Mouse (Mus musculus): ENCODE measurements around the gene Cdiptos. TPM values are rescaled to one million over a fixed set of nuclear protein-coding genes. Genes with fewer than 3 reads are reported as not detected.

Gene Cdiptos
- total RNA-seq, 2 experiments from 2014 or later = 0.42 TPM; not detected in 1

- intact Hi-C loops (cut with DNase I) = loop anchor here (5.0 kb wide), 1 partner anchor 68 kb away; the partner anchor contains the start of genes Pagr1a and Pagr1b
These were observed 26.5 kb downstream of the Cdiptos start, which contains the start of gene Asphd1 for GRCm38 (mm10) chr7:126949403-126949792. Gene Asphd1 (minus strand): TSS chr7:126949582.

GRCm38 (mm10) chr7:126948626-126949025 lies 27.3 kb downstream of the Cdiptos start:
- no peak for DNase-seq (ENCODE audit: low spot score in 2 of 2)
- intact Hi-C loops (cut with DNase I) = loop anchor here (5.0 kb wide), 1 partner anchor 69 kb away; the partner anchor contains the start of genes Pagr1a and Pagr1b

More at GRCm38 (mm10) chr7:126949403-126949792, 26.5 kb downstream of the Cdiptos start, which contains the start of gene Asphd1:
- DNase-seq (ENCODE audit: low spot score in 2 of 2) = peak; percentile 69 to 77

- peak in 1 of 2 experiments; percentile 25 for DNase-seq (ENCODE audit: low spot score in 2 of 2)
- intact Hi-C loops (cut with DNase I) = loop anchor here (5.0 kb wide), 1 partner anchor 71 kb away; the partner anchor contains the start of genes Pagr1a and Pagr1b
These were observed 29.4 kb downstream of the Cdiptos start for GRCm38 (mm10) chr7:126946530-126946929.

- no peak for DNase-seq (ENCODE audit: low spot score in 2 of 2)
These were observed 34.1 kb downstream of the Cdiptos start for GRCm38 (mm10) chr7:126941801-126942200.

DNA sequence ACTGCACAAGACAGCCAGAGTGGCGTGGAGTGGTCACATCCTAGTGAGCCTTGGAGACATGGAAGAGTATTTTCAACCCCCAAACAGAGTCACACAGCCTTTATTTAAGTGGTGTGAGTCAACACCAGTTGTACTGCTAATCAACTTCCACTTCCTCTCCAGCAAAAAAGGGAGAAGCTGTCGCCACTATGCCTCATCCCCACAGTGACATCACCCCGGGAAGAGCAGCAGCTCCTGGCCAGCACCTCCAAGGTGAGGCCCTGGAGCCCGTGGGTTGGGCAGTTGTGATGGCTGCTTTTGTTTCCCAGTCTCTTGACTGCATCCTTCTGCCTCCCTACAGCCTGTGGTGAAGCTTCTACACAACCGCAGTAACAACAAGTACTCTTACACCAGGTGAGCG lies 34.7 kb downstream of the Cdiptos start:
- intact Hi-C loops (cut with DNase I) = loop anchor here (5.0 kb wide), 1 partner anchor 119 kb away; no protein-coding TSS in a partner anchor
- DNase-seq (ENCODE audit: low spot score in 2 of 2) = no peak

More at GRCm38 (mm10) chr7:126941801-126942200, 34.1 kb downstream of the Cdiptos start:
- intact Hi-C loops (cut with DNase I) = loop anchor here (5.0 kb wide), 1 partner anchor 120 kb away; no protein-coding TSS in a partner anchor

GRCm38 (mm10) chr7:126932652-126933051 lies 43.2 kb downstream of the Cdiptos start:
- intact Hi-C loops (cut with DNase I) = no loop called here
- DNase-seq (ENCODE audit: low spot score in 2 of 2) = no peak

DNA sequence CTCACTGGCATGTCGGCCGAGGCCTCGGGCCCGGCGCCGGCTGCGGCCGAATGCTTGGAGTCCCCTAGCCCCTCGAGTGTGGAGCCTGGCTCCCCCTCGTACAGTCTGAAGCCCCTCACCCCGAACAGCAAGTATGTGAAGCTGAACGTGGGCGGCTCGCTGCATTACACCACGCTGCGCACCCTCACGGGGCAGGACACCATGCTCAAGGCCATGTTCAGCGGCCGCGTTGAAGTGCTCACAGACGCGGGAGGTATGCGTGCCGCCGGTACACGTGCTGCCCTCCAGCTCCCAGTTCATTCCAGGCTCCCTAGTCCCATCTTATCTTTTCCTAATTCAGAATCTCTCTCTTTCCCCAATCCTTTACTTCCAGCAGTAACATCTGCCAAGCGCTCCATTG lies 46.9 kb downstream of the Cdiptos start:
- intact Hi-C loops (cut with DNase I) = loop anchor here (5.0 kb wide), 1 partner anchor 47 kb away; the partner anchor contains the start of gene Taok2
- DNase-seq (ENCODE audit: low spot score in 2 of 2) = peak in 1 of 2 experiments; percentile 25

- DNase-seq (ENCODE audit: low spot score in 2 of 2) = peak; percentile 86 to 91
These were observed 47.4 kb downstream of the Cdiptos start, which contains the start of gene Kctd13 for GRCm38 (mm10) chr7:126928384-126929037. Gene Kctd13 (plus strand): TSS chr7:126928879.

DNA sequence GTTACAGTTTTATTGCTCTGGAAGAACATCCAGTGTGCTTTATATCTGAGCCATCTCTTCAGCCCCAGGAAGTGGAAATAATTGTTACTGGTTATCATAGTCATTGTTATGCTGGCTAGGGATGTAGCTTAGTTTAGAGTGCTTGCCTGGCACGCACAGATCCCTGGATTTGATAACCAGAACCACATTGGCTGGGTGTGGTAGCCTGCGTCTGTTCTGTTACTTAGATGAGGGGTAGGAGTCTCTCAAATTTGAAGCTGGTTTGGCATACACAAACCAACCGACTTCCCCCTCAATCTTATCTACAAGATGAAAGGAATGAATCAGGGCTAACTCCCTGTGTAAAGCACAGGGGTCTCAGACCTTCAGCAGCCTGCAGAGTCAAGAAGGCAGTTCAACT lies 49.6 kb downstream of the Cdiptos start:
- no peak for DNase-seq (ENCODE audit: low spot score in 2 of 2)
- intact Hi-C loops (cut with DNase I) = loop anchor here (5.0 kb wide), 1 partner anchor 44 kb away; the partner anchor contains the start of gene Taok2

More at GRCm38 (mm10) chr7:126928384-126929037, 47.4 kb downstream of the Cdiptos start, which contains the start of gene Kctd13:
- intact Hi-C loops (cut with DNase I) = loop anchor here (5.0 kb wide), 1 partner anchor 46 kb away; the partner anchor contains the start of gene Taok2

DNA sequence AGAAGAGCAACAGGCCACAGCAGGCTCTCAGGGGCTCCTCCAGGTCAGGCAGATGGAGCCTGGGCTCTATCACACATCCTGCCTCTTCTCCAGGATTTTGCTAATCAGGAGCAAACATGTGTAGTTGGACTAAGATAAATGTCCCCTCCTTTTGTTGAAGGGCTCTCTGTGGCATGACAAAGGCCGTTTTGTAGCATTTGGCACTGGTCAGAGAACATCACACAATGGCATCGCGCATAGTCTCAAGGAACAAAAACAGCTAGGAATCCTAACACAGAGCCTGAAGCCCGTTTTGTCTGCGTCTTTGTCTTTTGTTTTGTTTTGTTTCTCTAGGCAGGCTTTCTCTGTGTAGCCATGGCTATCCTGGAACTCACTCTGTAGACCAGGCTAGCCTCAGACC lies 51.9 kb downstream of the Cdiptos start:
- DNase-seq (ENCODE audit: low spot score in 2 of 2) = no peak
- intact Hi-C loops (cut with DNase I) = no loop called here

DNA sequence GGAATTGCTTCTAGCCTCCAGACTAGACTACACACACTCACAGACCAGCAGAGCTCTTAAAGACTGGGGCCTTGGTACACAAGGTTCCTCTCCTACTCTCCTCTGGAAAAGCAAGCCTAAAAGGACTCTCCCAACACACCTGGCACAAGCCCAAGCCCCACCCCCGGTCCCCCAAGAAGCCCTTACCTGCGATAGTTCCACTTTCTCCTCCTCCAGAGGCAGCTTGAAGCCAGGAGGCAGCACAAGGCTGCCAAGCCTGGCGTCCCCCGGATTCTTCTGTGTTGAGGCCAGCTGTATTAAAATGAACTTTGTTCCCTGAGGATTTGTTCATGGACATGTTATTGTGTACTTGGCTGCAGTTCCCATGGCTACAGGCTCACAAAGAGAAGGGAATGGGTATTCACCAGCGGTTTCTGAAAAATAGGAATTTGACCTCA lies 53.3 kb downstream of the Cdiptos start, which contains the start of gene Tmem219:
Gene Tmem219, minus strand, starts transcription at position 294 of the 437 bp plus-strand sequence.
- intact Hi-C loops (cut with DNase I) = no loop called here

More for the DNA sequence above, 53.3 kb downstream of the Cdiptos start, which contains the start of gene Tmem219:
- DNase-seq (ENCODE audit: low spot score in 2 of 2) = peak in 1 of 2 experiments; percentile 40

Other genes with a start within 250 kb of the Cdiptos start
- gene Mapk3, start 216.5 kb downstream of the Cdiptos start, total RNA-seq (2021) = 100 to 1,000 TPM; 209 to 214 TPM
- gene Gdpd3, start 209.8 kb downstream of the Cdiptos start, total RNA-seq (2021) = 1 to 10 TPM; 2.0 to 2.5 TPM
- gene Ypel3, start 199.1 kb downstream of the Cdiptos start, total RNA-seq (2021) = 100 to 1,000 TPM; 247 to 269 TPM
- gene Tbx6, start 194.6 kb downstream of the Cdiptos start, total RNA-seq (2021) = under 1 TPM; 0.51 to 0.92 TPM
- gene Ppp4c, start 183.6 kb downstream of the Cdiptos start, total RNA-seq (2021) = 10 to 100 TPM; 48.9 to 49.6 TPM
- gene Fam57b, start 178.4 kb downstream of the Cdiptos start, total RNA-seq (2021) = 100 to 1,000 TPM; 117 to 118 TPM
- not detected for gene 4930451I11Rik, start 144.5 kb downstream of the Cdiptos start, total RNA-seq (2021)
- gene Doc2a, start 128.7 kb downstream of the Cdiptos start, total RNA-seq (2021) = 10 to 100 TPM; 54.8 to 62.4 TPM
- gene Hirip3, start 114.1 kb downstream of the Cdiptos start, total RNA-seq (2021) = 10 to 100 TPM; 30.2 to 32.1 TPM
- 10 to 100 TPM; 51.8 to 52.2 TPM for gene Ino80e, start 113.7 kb downstream of the Cdiptos start, total RNA-seq (2021)
- gene Taok2, start 91.4 kb downstream of the Cdiptos start, total RNA-seq (2021) = 100 to 1,000 TPM; 163 to 169 TPM
- gene Tmem219, start 53.2 kb downstream of the Cdiptos start, total RNA-seq (2021) = 10 to 100 TPM; 21.1 to 23.7 TPM
- 100 to 1,000 TPM; 144 to 151 TPM for gene Kctd13, start 47.2 kb downstream of the Cdiptos start, total RNA-seq (2021)
- 10 to 100 TPM; 49.1 to 52.0 TPM for gene Asphd1, start 26.5 kb downstream of the Cdiptos start, total RNA-seq (2021)
- gene Sez6l2, start 25.5 kb downstream of the Cdiptos start, total RNA-seq (2021) = 100 to 1,000 TPM; 335 to 339 TPM
- gene Cdipt, start 184 bp downstream of the Cdiptos start, total RNA-seq (2021) = 100 to 1,000 TPM; 187 to 196 TPM
- gene Mvp, start 38.5 kb upstream of the Cdiptos start, total RNA-seq (2021) = 1 to 10 TPM; 4.9 to 5.1 TPM
- not detected for gene Pagr1b, start 40.4 kb upstream of the Cdiptos start, total RNA-seq (2021)
- gene Pagr1a, start 41.3 kb upstream of the Cdiptos start, total RNA-seq (2021) = 10 to 100 TPM; 14.5 to 19.3 TPM
- gene Gm42742, start 45.0 kb upstream of the Cdiptos start, total RNA-seq (2021) = 10 to 100 TPM; 33.6 to 43.7 TPM
- gene Prrt2, start 45.1 kb upstream of the Cdiptos start, total RNA-seq (2021) = 100 to 1,000 TPM; 165 to 186 TPM
- gene Maz, start 50.9 kb upstream of the Cdiptos start, total RNA-seq (2021) = 100 to 1,000 TPM; 260 to 271 TPM
- 10 to 100 TPM in 1 of 2 experiments, 1 to 10 TPM in 1; 9.6 to 10.4 TPM for gene Kif22, start 66.4 kb upstream of the Cdiptos start, total RNA-seq (2021)
- not detected for gene Zg16, start 111.2 kb upstream of the Cdiptos start, total RNA-seq (2021)
- gene AI467606, start 115.3 kb upstream of the Cdiptos start, total RNA-seq (2021) = 1 to 10 TPM; 1.3 to 1.6 TPM
- under 1 TPM in 1 of 2 experiments, not detected in 1; 0.25 TPM for gene Qprt, start 146.1 kb upstream of the Cdiptos start, total RNA-seq (2021)
- gene Spn, start 161.7 kb upstream of the Cdiptos start, total RNA-seq (2021) = under 1 TPM in 1 of 2 experiments, not detected in 1; 0.11 TPM
- 10 to 100 TPM; 73.9 to 84.5 TPM for gene Cd2bp2, start 220.0 kb upstream of the Cdiptos start, total RNA-seq (2021)
- 10 to 100 TPM; 82.8 to 83.9 TPM for gene Tbc1d10b, start 232.4 kb upstream of the Cdiptos start, total RNA-seq (2021)
- 1 to 10 TPM; 1.7 to 4.2 TPM for gene Mylpf, start 232.8 kb upstream of the Cdiptos start, total RNA-seq (2021)